Mouse (Mus musculus): ENCODE data around the gene Pde4d. TPM values are rescaled to one million over a fixed set of nuclear protein-coding genes. Genes with fewer than 3 reads are reported as not detected.
A peak's percentile ranks its signal among the peaks of the same experiment; 100 is the strongest.

Gene Pde4d
- polyA plus RNA-seq, 1 experiment from 2014 or later, result 9.8 TPM

DNA sequence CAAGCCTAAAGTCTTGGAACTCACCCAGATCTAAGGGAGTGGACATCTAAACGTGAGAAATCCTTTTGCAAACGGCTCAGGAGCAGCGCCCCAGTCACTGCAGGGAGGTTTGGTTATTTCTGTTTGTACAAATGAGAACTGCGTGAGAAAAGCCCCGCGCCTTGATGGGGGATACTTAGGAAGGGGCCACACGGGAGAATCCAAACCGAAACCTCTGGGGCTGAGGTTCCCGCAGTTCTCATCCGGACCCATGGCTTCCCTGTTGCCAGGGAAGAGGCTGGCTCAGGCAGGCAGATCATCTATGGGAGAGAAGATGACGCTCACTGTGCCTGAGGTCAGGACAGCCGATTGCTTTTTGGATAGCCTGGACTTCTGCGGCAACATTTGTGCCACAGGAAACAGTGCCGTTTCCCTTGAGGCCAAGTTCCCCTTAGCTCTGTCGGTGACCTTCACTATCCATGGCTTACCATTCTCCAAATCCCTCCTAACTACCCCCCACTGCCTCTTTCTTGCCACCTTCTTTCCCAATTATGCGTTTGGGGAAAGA, 762.3 kb downstream of the Pde4d start:
- WGBS, result 53% methylated on average over 16 of the region's 16 CpGs
- H3K4me1 ChIP-seq, result no peaks in the 10 kb centered on the region; the same call in 1 of the 2 replicates

DNA sequence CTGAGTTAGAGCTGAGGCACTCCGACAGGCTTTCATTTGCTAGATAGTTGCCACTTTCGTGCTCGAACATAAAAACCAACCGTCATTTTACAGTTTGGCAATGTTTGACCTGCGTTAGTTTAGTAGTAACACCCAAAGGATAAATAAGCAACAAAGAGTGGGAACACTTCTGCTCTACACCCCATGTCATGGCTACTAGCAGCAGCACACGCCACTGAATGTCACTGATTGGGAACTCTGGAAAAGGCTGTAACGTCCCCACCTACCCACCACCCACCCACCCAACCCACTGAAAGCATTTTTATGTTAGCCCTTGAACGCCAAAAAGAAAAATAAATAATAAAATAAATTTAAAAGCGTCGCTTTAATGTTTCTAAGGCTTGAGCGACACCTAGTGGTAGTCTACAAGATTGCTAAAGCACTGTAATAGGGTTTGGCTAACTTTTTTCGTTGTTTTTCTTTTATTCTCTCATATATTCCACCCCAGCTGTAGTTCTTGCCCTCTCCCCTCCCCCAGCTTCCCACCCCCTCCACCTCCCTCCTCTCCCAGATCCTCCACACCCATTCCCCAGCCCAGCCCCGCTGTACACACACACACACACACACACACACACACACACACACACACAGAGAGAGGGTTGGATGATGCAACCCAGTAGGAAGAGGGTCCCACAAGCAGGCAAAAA, 763.2 kb downstream of the Pde4d start:
- 37% methylated on average over 13 of the region's 13 CpGs for WGBS
- DNase-seq (ENCODE audit: extremely low spot score, low spot score), result no peak

More for the DNA sequence above, 762.3 kb downstream of the Pde4d start:
- Histone ChIP-seq H3K27me3 (ENCODE audit: poor library complexity, severe bottlenecking) (0 out of 2 replicates have a peak, but pooled peaks cover 7% of the 10 kb centered on the region), H3K36me3 (replicated peaks) (no peaks in the 10 kb centered on the region), H3K4me3 (no peak overlapping the region), H3K9me3 (no peaks in the 10 kb centered on the region), H3K27ac (no peak overlapping the region)
- no peak for DNase-seq (ENCODE audit: extremely low spot score, low spot score)

DNA sequence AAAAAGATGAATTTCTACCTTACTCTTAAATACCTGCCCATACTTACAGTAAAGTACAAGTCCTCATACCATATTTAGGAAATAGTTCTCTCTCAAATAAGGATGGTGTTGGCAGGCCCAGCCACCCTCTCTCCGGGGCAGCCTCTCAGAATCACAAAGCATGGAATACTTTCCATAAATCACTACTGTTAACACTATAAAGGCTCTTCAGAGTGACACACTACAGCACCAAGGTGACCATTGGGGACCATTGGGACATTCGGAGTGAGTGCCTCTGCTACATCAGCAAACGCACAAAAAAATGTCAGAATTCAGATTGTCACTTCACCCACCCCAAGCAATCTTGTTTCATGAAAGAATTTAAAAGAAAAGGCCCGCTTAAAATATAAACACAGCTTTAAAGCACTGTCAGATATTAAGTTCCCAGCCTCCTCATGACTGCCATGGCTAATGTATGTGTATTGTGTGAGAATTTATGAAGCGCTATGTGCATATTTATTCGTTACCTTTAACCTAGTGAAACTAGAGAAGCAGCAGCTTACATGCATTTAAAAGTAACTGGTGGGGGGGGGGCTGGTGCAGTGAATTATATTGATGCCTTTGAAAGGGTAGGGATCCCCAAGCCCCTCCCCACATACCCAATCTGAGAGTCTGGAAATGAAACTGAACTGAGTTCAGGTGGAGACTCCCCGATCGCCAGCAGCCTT, 769.4 kb downstream of the Pde4d start:
- 91% methylated on average over 8 of the region's 8 CpGs for WGBS

More for the DNA sequence above, 763.2 kb downstream of the Pde4d start:
- H3K4me1 ChIP-seq, result no peaks in the 10 kb centered on the region; the same call in 1 of the 2 replicates
- H3K4me3 ChIP-seq, result peak overlapping the region; percentile 19; the same call in 1 of the 2 replicates
- no peak overlapping the region for H3K27ac ChIP-seq
- no peaks in the 10 kb centered on the region for H3K36me3 ChIP-seq (replicated peaks)
- no peaks in the 10 kb centered on the region for H3K9me3 ChIP-seq
- 0 out of 2 replicates have a peak, but pooled peaks cover 7% of the 10 kb centered on the region for H3K27me3 ChIP-seq (ENCODE audit: poor library complexity, severe bottlenecking)

GRCm38 (mm10) chr13:109228967-109229617, 779.3 kb downstream of the Pde4d start:
- no peaks in the 10 kb centered on the region for H3K9me3 ChIP-seq
- peaks cover 9% of the 10 kb centered on the region for H3K4me1 ChIP-seq
- no peak overlapping the region for H3K4me3 ChIP-seq
- H3K27me3 ChIP-seq (ENCODE audit: poor library complexity, severe bottlenecking), result no peaks in the 10 kb centered on the region
- peak; percentile 14 for DNase-seq (ENCODE audit: extremely low spot score, low spot score)
- 35% methylated on average over 8 of the region's 8 CpGs for WGBS
- no peak overlapping the region for H3K27ac ChIP-seq
- no peaks in the 10 kb centered on the region for H3K36me3 ChIP-seq (replicated peaks)

More for the DNA sequence above, 769.4 kb downstream of the Pde4d start:
- H3K4me1 ChIP-seq, result no peaks in the 10 kb centered on the region
- H3K27me3 ChIP-seq (ENCODE audit: poor library complexity, severe bottlenecking), result no peaks in the 10 kb centered on the region
- no peaks in the 10 kb centered on the region for H3K9me3 ChIP-seq
- no peak overlapping the region for H3K27ac ChIP-seq
- no peak for DNase-seq (ENCODE audit: extremely low spot score, low spot score)
- no peaks in the 10 kb centered on the region for H3K36me3 ChIP-seq (replicated peaks)
- no peak overlapping the region for H3K4me3 ChIP-seq

- 82% methylated on average over 17 of the region's 17 CpGs for WGBS
- H3K4me1 ChIP-seq, result peaks cover 16% of the 10 kb centered on the region
- no peak overlapping the region for H3K4me3 ChIP-seq
- H3K36me3 ChIP-seq (replicated peaks), result no peaks in the 10 kb centered on the region
- no peak overlapping the region for H3K27ac ChIP-seq
- H3K9me3 ChIP-seq, result no peaks in the 10 kb centered on the region
- DNase-seq (ENCODE audit: extremely low spot score, low spot score), result peak; percentile 3
- no peaks in the 10 kb centered on the region for H3K27me3 ChIP-seq (ENCODE audit: poor library complexity, severe bottlenecking)
Observed at GRCm38 (mm10) chr13:109229618-109230334, 780.0 kb downstream of the Pde4d start.

DNA sequence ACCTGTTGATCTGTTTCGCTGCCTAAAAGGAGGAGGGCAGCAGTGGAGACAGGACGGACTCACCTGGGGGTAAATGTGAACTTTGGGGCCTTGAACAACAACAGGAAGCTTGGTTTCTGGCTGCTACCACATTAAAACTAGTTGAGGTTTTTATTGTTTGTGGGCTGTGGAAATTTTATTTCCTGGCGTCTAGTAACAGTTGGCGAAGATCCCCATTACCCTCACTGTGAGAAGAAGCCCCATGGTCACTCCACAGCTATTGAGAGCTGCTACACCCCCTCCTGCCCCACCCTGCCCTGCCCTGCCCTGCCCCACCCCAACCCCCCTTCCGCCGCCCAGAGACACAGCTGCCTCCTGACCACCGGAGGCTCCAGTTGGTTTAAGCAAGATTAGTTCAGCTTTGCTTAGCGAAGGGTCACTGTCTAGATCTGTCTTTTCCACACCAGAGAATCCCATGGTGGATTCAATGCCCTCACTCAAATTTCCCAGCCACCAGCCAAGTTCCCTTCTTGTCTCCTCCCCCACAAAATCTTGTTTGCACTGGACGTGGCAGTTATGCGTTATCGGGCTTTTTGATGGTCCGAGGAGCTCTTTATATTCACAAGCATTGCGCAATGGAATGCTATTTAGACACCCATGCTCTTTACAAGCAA, 780.7 kb downstream of the Pde4d start:
- peak; percentile 9 for DNase-seq (ENCODE audit: extremely low spot score, low spot score)
- H3K9me3 ChIP-seq, result no peaks in the 10 kb centered on the region
- H3K36me3 ChIP-seq (replicated peaks), result no peaks in the 10 kb centered on the region
- 0 out of 2 replicates have a peak overlapping the region, but pooled peaks have one; percentile 20 for H3K27ac ChIP-seq
- WGBS, result 66% methylated on average over 13 of the region's 13 CpGs
- H3K27me3 ChIP-seq (ENCODE audit: poor library complexity, severe bottlenecking), result no peaks in the 10 kb centered on the region
- no peak overlapping the region for H3K4me3 ChIP-seq
- H3K4me1 ChIP-seq, result peaks cover 17% of the 10 kb centered on the region

DNA sequence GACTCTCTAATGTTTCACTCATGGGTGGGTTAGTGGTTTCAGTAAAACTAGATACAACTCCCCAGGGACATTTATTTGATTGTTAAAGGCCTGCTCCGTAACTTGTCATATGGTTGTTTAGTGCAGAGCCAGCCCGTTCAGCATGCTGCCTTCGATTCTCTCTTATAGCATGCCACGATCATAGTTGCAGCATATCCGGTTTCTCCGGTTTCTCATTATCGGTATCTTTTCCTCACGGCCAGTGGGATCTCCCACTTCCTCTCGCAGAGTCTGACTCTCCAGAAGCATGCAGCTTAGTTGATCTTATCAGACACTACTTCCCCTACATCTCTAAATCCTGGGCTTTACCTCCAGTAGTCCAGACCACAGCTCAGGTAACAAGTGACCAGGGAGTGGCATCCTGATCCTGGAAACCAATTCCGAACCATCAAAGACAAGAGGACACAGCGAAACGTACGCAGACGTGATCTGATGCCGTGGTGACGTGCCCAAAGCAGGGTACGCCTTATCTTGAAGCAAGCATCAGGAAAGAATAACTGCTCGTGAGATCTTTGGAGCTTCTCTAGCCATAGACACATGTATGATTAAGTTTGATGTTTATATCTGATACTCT, 782.2 kb downstream of the Pde4d start:
- H3K9me3 ChIP-seq, result no peaks in the 10 kb centered on the region
- no peak overlapping the region for H3K27ac ChIP-seq
- WGBS, result 93% methylated on average over 18 of the region's 18 CpGs
- no peaks in the 10 kb centered on the region for H3K27me3 ChIP-seq (ENCODE audit: poor library complexity, severe bottlenecking)
- peaks cover 17% of the 10 kb centered on the region for H3K4me1 ChIP-seq
- H3K4me3 ChIP-seq, result no peak overlapping the region
- H3K36me3 ChIP-seq (replicated peaks), result no peaks in the 10 kb centered on the region
- DNase-seq (ENCODE audit: extremely low spot score, low spot score), result no peak

- WGBS, result 91% methylated on average over 5 of the region's 5 CpGs
- DNase-seq (ENCODE audit: extremely low spot score, low spot score), result no peak
- Histone ChIP-seq H3K4me1 (peaks cover 17% of the 10 kb centered on the region), H3K27ac (no peak overlapping the region), H3K4me3 (no peak overlapping the region), H3K9me3 (no peaks in the 10 kb centered on the region), H3K27me3 (ENCODE audit: poor library complexity, severe bottlenecking) (no peaks in the 10 kb centered on the region), H3K36me3 (replicated peaks) (no peaks in the 10 kb centered on the region)
Observed at GRCm38 (mm10) chr13:109232531-109232930, 782.8 kb downstream of the Pde4d start.

GRCm38 (mm10) chr13:109233911-109234613, 784.3 kb downstream of the Pde4d start:
- H3K27ac ChIP-seq, result no peak overlapping the region
- H3K9me3 ChIP-seq, result no peaks in the 10 kb centered on the region
- 51% methylated on average over 5 of the region's 5 CpGs for WGBS
- no peaks in the 10 kb centered on the region for H3K36me3 ChIP-seq (replicated peaks)
- DNase-seq (ENCODE audit: extremely low spot score, low spot score), result no peak
- H3K27me3 ChIP-seq (ENCODE audit: poor library complexity, severe bottlenecking), result no peaks in the 10 kb centered on the region
- H3K4me3 ChIP-seq, result no peak overlapping the region
- peaks cover 23% of the 10 kb centered on the region for H3K4me1 ChIP-seq

DNA sequence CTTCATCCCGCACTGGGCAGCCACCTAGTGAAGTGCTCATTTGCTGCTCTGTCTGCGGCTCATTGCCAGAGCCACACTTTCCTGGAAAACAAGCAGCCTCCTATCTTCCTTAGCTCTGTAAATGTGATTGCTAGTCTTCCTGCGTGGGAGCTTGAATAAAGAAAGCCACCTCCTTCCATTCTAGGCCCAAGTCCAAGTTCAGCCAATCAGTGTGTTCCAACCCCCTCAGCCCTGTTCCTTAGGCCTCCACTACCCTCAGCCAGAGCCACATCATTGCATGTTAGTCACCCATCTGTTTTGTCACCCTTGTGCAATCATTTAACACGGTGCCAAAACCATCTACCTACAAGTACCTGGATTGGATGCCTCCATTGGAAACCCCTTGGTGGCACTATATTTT, 786.3 kb downstream of the Pde4d start:
- WGBS, result 84% methylated on average over 4 of the region's 4 CpGs
- H3K27me3 ChIP-seq (ENCODE audit: poor library complexity, severe bottlenecking), result no peaks in the 10 kb centered on the region

DNA sequence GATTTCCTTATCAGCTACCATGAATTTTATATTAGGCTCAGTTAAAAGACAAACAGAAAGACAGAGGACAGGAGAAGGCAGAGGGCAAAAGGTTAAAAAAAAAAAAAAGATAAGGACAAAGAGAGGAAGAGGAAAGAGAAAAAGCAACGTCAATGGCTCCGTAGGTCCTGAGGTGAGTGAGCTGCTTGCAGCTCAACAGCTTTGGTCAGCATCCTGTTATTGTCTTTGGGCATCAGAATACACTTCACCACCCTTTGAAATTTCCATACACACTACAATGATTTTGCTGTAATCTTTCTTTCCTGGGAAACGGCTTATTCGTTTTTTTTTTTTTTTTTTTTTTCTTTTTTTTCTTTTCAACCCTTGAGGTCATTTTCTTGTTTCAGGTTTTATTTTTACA, 788.9 kb downstream of the Pde4d start:
- Histone ChIP-seq H3K36me3 (replicated peaks) (no peaks in the 10 kb centered on the region), H3K9me3 (no peaks in the 10 kb centered on the region), H3K4me3 (no peak overlapping the region), H3K4me1 (peaks cover 29% of the 10 kb centered on the region), H3K27me3 (ENCODE audit: poor library complexity, severe bottlenecking) (no peaks in the 10 kb centered on the region), H3K27ac (no peak overlapping the region)
- no peak for DNase-seq (ENCODE audit: extremely low spot score, low spot score)
- 71% methylated on average over 4 of the region's 4 CpGs for WGBS

More for the DNA sequence above, 786.3 kb downstream of the Pde4d start:
- Histone ChIP-seq H3K4me1 (peaks cover 16% of the 10 kb centered on the region), H3K27ac (no peak overlapping the region), H3K36me3 (replicated peaks) (no peaks in the 10 kb centered on the region), H3K4me3 (no peak overlapping the region), H3K9me3 (no peaks in the 10 kb centered on the region)
- DNase-seq (ENCODE audit: extremely low spot score, low spot score), result no peak

All from forebrain, embryonic 10.5 days (tissue).